Mouse (Mus musculus): ENCODE measurements around the gene Ndufs2.
A peak's percentile ranks its signal among the peaks of the same experiment; 100 is the strongest.

Ndufs2 gene

GRCm38 (mm10) chr1:171250680-171251593 lies at the start of gene Ndufs2:
Gene Ndufs2, minus strand, starts transcription at chr1:171251388.
- DNase-seq (ENCODE audit: extremely low read depth, insufficient read length, low spot score) = no peak

DNA sequence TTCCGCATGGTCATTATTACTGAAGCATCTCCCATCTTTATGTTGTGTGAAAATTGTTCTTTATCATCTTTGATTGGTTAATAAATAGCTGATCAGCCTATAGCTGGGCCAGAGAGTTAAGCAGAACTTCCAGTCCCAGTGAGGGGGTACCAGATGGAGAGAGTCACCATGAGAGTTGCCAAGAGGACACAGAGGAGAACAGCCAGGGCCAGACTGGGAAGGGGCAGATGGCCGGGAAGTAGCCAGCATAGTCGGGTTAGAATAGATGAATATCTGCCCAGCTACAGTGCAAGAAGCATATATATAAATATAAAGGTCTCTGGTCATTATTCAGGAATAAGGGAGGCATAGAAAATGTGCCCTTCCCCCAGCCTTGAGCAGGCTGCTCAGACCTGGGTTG lies 47.0 kb upstream of the Ndufs2 start:
- no peak for DNase-seq (ENCODE audit: extremely low read depth, insufficient read length, low spot score)

DNA sequence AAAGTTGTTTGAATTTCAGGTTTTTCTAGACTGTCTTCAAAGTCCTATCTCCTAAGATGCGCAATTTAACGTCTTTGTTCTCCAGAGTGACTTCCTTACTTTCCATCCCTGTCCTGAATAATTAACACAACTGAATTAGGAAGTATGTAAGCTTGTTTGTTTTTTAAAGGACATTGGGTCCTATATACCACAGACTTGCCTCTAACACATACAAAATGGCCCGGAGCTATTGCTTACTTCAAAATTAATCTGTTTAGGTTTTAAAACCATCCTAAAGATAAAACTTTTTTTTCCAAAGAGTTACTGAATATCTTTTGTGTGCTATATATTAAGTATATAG lies 43.8 kb upstream of the Ndufs2 start:
- DNase-seq (ENCODE audit: extremely low read depth, insufficient read length, low spot score) = no peak

- peak; percentile 88 for DNase-seq (ENCODE audit: extremely low read depth, insufficient read length, low spot score)
Observed at GRCm38 (mm10) chr1:171294298-171295062, 43.3 kb upstream of the Ndufs2 start, which contains the start of gene Ufc1. Gene Ufc1, minus strand, starts transcription at chr1:171295024.

GRCm38 (mm10) chr1:171293906-171294297 lies 42.7 kb upstream of the Ndufs2 start:
- no peak for DNase-seq (ENCODE audit: extremely low read depth, insufficient read length, low spot score)

GRCm38 (mm10) chr1:171293351-171293750 lies 42.2 kb upstream of the Ndufs2 start:
- DNase-seq (ENCODE audit: extremely low read depth, insufficient read length, low spot score) = no peak

DNA sequence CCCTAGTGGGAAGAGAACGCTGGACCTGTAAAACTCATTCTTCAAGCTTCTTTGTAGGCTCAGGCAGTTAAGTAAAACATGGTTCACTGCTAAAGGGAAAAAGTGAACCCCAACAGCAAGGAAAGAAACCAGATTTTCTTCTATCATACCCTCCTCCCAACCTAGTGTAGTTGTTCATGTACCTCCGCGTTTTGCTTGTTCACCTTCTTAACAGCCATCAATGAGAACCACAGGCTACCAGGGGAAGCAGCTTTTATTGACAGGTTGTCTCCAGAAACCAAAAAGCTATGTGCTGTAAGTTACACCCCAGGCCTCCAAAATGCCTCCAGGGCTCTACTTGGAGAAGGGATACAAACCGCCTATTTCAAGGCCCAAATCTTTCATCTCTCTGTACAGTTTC lies 37.1 kb upstream of the Ndufs2 start:
- DNase-seq (ENCODE audit: extremely low read depth, insufficient read length, low spot score) = no peak

DNA sequence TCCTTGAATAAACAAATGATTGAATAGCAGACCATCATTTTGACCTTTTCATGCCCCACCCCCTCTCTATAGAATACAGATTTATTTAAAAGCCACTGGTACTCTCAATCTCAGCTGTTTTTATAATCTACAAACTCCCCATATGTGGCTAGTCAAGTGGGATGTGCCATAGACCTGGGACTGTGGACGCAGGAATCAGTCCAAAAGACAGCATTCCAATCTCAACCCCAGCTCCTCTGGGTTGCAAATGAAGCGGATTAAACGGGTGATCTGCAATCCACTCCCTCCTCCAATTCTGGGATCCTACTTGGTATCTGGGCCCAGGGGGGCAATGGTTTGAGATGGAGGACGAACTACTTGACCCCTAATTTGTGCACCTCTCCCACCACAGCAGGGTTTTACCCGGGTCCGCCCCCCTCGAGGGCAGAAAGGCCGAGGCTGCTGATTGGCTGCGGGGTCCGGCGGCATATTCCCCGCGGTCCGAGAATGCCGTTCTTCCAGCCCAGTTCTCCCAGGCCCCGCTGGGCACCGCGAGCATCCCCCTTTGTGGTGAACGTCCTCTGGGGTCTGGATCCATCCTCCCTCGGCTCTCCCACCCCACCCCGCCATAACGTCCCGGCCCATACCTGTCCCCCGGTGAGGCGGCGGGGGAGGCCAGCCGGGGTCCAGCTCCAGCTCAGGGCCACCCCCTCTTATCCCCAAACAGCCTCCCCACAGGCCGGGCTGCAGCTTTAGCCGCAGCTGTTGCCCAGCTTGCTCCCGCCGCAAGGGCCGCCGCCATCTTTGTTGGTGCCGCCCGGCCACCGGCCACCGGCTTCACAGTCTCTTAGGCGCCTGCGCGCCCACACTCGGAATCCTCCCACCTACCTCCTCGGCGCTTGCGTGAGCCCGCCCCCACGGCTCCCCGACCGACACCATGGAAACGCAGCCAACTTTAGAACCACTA lies 36.2 kb upstream of the Ndufs2 start, which contains the start of gene Usp21:
Usp21 (minus strand) TSS at position 856 of the 946 bp plus-strand sequence.
- peak; percentile 89 for DNase-seq (ENCODE audit: extremely low read depth, insufficient read length, low spot score)

- DNase-seq (ENCODE audit: extremely low read depth, insufficient read length, low spot score) = no peak
Observed at GRCm38 (mm10) chr1:171286517-171286916, 35.3 kb upstream of the Ndufs2 start.

- DNase-seq (ENCODE audit: extremely low read depth, insufficient read length, low spot score) = no peak
Observed at GRCm38 (mm10) chr1:171285096-171285892, 34.1 kb upstream of the Ndufs2 start.

DNA sequence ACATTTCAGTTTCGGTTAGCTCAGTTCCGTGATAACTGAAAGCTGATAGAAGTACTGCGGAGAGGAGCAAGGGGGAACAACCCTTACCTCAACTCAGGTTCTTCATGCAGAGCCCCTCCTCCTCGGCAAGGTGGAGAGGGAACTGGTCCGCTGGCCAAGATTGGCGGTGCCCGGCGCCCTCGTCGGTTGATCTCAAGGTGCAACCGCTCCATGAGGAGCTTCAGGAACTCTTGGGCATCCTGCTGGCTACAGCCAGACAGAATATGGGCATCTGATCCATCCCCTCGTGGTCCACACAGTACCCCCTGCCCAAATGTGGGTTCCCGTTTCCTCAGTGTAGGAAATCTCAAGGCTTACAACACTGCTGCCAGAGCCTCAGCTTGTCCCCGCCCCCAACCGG lies 33.3 kb upstream of the Ndufs2 start:
- DNase-seq (ENCODE audit: extremely low read depth, insufficient read length, low spot score) = no peak

DNA sequence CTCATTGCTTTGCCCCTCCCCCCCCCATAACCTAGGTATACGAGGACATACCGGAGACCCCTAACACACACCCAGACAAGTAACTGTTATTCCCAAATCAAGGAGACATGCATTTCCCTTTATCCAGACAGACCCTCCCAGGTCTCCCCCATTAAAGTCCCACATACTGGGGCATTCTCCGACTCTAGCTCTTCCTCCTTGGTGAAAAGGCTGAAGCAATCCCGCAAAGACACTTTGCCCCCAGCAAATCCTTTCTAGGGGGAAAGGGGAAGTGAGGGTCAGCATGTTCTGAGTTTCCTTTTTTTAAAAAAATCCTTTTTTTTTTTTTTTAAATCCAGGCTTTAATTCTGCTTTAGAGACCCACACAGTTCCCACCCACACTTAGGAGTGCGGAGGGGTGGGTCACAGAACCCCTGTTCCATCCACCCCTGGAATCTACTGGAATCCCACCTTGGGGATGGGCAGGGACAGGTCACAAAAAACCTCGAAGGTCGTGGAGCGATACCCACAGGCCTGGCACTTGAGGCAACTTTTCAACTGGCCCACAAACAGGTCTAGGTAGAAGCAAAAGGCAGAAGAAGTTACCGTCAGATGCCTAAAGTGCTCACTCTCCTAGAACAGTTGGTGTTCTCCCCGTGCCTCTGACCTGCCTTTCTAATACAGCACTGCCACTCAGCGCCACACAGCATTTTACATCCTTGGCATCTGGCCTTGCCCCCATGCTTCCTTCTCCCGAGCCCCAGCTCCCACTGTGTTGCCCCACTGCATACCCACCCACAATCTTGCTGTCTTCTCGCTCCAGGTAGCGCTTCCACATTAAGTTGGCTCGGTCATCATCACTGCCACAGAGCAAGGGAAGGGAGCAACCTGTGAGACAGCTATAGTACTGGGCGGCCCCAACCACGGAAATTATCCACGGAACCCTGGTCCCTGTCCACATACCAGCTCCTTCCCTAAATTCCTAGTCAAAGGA lies 32.3 kb upstream of the Ndufs2 start:
- no peak for DNase-seq (ENCODE audit: extremely low read depth, insufficient read length, low spot score)

DNA sequence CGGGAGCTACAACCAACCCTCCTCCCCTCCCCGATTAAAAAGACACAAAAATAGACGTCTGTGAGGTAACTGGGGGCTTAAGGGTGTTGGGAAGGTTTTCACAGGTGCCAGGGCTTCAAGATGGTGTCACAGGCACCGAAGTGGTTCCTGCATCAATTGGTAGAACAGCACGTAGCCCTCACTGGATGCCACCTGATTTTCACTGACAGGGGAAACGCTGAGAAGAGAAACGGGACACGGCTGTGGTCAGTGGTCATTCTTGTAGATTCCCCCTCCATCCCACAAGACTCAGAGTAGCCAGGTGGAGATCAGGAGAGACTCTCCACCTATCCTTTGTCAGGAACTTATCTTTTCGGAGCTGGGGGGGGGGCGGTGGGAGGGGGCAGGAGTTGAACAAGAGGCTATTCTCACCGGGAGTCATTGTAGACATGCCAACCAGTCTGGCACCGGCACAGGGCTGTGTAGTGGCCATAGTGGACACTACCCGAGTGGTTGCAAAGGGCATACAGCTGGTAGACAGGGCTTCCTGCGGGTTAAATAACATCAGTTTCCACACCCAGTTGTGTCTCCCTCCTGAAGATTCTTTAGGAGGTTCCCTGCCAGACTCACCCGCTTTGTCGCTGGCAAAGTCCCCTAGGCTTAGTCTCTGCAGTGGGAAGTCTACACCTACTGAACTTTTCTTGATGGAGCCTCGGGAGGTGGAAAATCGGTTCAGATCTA lies 31.1 kb upstream of the Ndufs2 start:
- no peak for DNase-seq (ENCODE audit: extremely low read depth, insufficient read length, low spot score)

- DNase-seq (ENCODE audit: extremely low read depth, insufficient read length, low spot score) = peak; percentile 81
Observed at GRCm38 (mm10) chr1:171281528-171281923, 30.3 kb upstream of the Ndufs2 start.

DNA sequence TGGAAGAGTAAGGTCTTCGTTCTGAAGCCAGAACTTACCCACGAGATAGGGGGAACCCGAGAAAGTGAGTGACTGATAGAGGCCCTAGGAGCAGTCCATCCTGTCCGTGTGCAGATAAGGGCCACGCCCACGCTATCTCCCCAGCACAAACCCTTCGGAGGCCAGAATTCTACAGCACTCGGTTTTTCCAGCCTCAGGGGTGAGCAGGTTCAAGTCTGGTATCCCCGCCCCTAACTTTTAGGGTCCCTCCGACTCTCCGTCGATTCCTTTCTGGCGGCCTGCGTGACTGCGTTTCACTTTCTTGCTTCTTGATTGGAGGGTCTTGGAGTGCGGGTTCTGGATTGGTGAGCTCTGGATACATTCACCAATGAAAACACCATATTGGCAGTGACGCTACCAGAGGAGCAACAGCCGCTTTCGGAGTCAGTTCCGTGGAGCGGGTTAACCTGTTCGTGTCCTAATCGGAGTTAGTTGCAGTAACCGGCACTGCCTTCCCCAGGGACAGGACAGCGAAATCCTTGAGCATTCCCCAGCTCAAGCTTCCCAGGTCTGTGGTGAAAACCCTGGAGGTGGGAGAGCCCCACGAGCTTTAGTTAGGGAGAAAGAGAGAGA lies 29.8 kb upstream of the Ndufs2 start, which contains the start of gene Ppox:
Ppox (minus strand) TSS at position 271 of the 612 bp plus-strand sequence.
- DNase-seq (ENCODE audit: extremely low read depth, insufficient read length, low spot score) = peak; percentile 85

- DNase-seq (ENCODE audit: extremely low read depth, insufficient read length, low spot score) = no peak
Observed at GRCm38 (mm10) chr1:171280250-171280915, 29.2 kb upstream of the Ndufs2 start.

DNA sequence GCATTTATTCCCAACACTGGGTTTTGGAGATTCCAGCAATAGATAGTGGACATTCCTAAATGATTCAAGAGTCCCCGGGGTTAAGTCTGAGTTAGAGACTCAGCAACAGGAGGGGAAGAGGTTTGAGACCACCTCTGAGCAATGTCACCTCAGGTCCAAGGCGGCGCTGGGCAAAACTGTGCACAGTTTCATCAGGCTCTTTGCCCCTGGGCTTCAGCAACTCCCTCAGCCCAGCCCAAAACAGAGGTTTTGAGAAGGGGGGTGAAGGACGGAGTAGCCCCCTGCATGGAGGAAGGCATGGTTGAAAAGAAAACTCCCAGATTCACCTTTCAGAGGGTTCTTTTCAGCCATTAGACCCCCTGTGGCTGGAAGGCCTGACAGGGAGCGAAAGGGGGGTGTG lies 28.5 kb upstream of the Ndufs2 start:
- no peak for DNase-seq (ENCODE audit: extremely low read depth, insufficient read length, low spot score)
